Mouse (Mus musculus): ENCODE data around the gene Gm27179. TPM values are rescaled to one million over a fixed set of nuclear protein-coding genes. Genes with fewer than 3 reads are reported as not detected.
"Not testable (repeated sequence)": the region's sequence is repeated elsewhere in the genome, so short reads cannot be mapped to it uniquely, and the experiment has no call there.

Gene Gm27179
- polyA plus RNA-seq, 3 experiments from 2014 or later, result not detected

GRCm38 (mm10) chr14:69473322-69473721, 39.0 kb downstream of the Gm27179 start:
- not testable (repeated sequence) for ATAC-seq

GRCm38 (mm10) chr14:69470122-69470708, 42.1 kb downstream of the Gm27179 start:
- not testable (repeated sequence) for ATAC-seq

GRCm38 (mm10) chr14:69467612-69468366, 44.6 kb downstream of the Gm27179 start:
- ATAC-seq, result not testable (repeated sequence)

- not testable (repeated sequence) for ATAC-seq
Observed at GRCm38 (mm10) chr14:69464465-69464864, 47.9 kb downstream of the Gm27179 start.

Other genes starting within 250 kb of the Gm27179 start
- under 1 TPM in 2 of 3 experiments, not detected in 1; 0.09 to 0.13 TPM for gene Synb, start 218.2 kb downstream of the Gm27179 start, polyA plus RNA-seq (2017; shearing (Covaris generic))
- 1 to 10 TPM in 1 of 3 experiments, not detected in 2; 1.3 TPM for gene Gm16867, start 9.2 kb downstream of the Gm27179 start, polyA plus RNA-seq (2017; shearing (Covaris generic))
- 1 to 10 TPM; 4.6 to 6.7 (median 5.1) TPM for gene Entpd4b, start 42.9 kb upstream of the Gm27179 start, polyA plus RNA-seq (2017; shearing (Covaris generic))